Mouse (Mus musculus) lung, postnatal 10 days (tissue): ENCODE measurements around the gene Adamts6.

Experiments used
- DNase-seq: peaks from one replicate; pipeline ENCODE4 v3.0.0; 2021

The Adamts6 gene

GRCm38 (mm10) chr13:104287366-104288225 is at the start of gene Adamts6:
Gene Adamts6 (plus strand): TSS chr13:104287835.
- DNase-seq, result peak; percentile 16

- DNase-seq, result no peak
Measured at GRCm38 (mm10) chr13:104258997-104259396, 28.6 kb upstream of the Adamts6 start.

- DNase-seq, result peak; percentile 22
Measured at GRCm38 (mm10) chr13:104285031-104285431, 2.6 kb upstream of the Adamts6 start.

GRCm38 (mm10) chr13:104285737-104286311 is 1.8 kb upstream of the Adamts6 start:
- peak; percentile 55 for DNase-seq

- no peak for DNase-seq
Measured at GRCm38 (mm10) chr13:104286336-104286735, 1.3 kb upstream of the Adamts6 start.

GRCm38 (mm10) chr13:104286897-104287309 is 732 bp upstream of the Adamts6 start:
- DNase-seq, result peak; percentile 96

GRCm38 (mm10) chr13:104288226-104288859 is 708 bp downstream of the Adamts6 start:
- peak; percentile 83 for DNase-seq

- no peak for DNase-seq
Measured at GRCm38 (mm10) chr13:104289176-104289575, 1.5 kb downstream of the Adamts6 start.

GRCm38 (mm10) chr13:104295472-104295871 is 7.8 kb downstream of the Adamts6 start:
- no peak for DNase-seq

- DNase-seq, result no peak
Measured at GRCm38 (mm10) chr13:104329336-104329735, 41.7 kb downstream of the Adamts6 start.

GRCm38 (mm10) chr13:104329742-104330141 is 42.1 kb downstream of the Adamts6 start:
- DNase-seq, result no peak

GRCm38 (mm10) chr13:104352590-104352989 is 65.0 kb downstream of the Adamts6 start:
- no peak for DNase-seq

GRCm38 (mm10) chr13:104393427-104394356 is 106.1 kb downstream of the Adamts6 start:
- DNase-seq, result no peak

- peak; percentile 5 for DNase-seq
Measured at GRCm38 (mm10) chr13:104397814-104398213, 110.2 kb downstream of the Adamts6 start.

GRCm38 (mm10) chr13:104432734-104433133 is 145.1 kb downstream of the Adamts6 start:
- DNase-seq, result no peak

GRCm38 (mm10) chr13:104442559-104442958 is 154.9 kb downstream of the Adamts6 start:
- DNase-seq, result no peak

GRCm38 (mm10) chr13:104445437-104445836 is 157.8 kb downstream of the Adamts6 start:
- no peak for DNase-seq

- no peak for DNase-seq
Measured at GRCm38 (mm10) chr13:104446974-104447373, 159.3 kb downstream of the Adamts6 start.

GRCm38 (mm10) chr13:104447470-104447869 is 159.8 kb downstream of the Adamts6 start:
- DNase-seq, result no peak

GRCm38 (mm10) chr13:104448349-104448748 is 160.7 kb downstream of the Adamts6 start:
- no peak for DNase-seq

GRCm38 (mm10) chr13:104453271-104453974 is 165.8 kb downstream of the Adamts6 start:
- DNase-seq, result no peak

GRCm38 (mm10) chr13:104460287-104460686 is 172.7 kb downstream of the Adamts6 start:
- DNase-seq, result no peak
